Mouse (Mus musculus) CH12.LX (cell line): ENCODE results near the gene Tspan17.

ENCODE experiments used
- CTCF ChIP-seq, 2 experiments: IDR thresholded peaks in 1 of 2; conservative IDR thresholded peaks in 1 of 2; 2 replicates each; pipeline ENCODE4 v1.5.1; 2011 to 2012; ENCODE audit warnings: low read depth in 2 of 2, low read length in 2 of 2, improper control_type of control experiment in 1 of 2, inconsistent platforms in 1 of 2, mild to moderate bottlenecking in 1 of 2, moderate library complexity in 1 of 2
- EP300 ChIP-seq: IDR thresholded peaks from 2 replicates; pipeline ENCODE4 v1.6.1; 2011; ENCODE audit warnings: low read length, improper control_type of control experiment
- HCFC1 ChIP-seq: IDR thresholded peaks from 2 replicates; pipeline ENCODE4 v1.6.1; 2012; ENCODE audit warnings: low read depth, mild to moderate bottlenecking, inconsistent platforms, low read length, improper control_type of control experiment
- JUND ChIP-seq: conservative IDR thresholded peaks from 2 replicates; pipeline ENCODE4 v1.6.1; 2011; ENCODE audit warnings: low read depth, low read length, improper control_type of control experiment
- MAX ChIP-seq: IDR thresholded peaks from 2 replicates; pipeline ENCODE4 v1.6.1; 2011; ENCODE audit warnings: low read length, improper control_type of control experiment
- NELFE ChIP-seq: IDR thresholded peaks from 2 replicates; pipeline ENCODE4 v1.6.1; 2011; ENCODE audit warnings: low read depth, low read length, improper control_type of control experiment
- POLR2A ChIP-seq: IDR thresholded peaks from 2 replicates; pipeline ENCODE4 v1.6.1; 2011; ENCODE audit warnings: low read depth, mild to moderate bottlenecking, improper control_type of control experiment, low read length
- SIN3A ChIP-seq: IDR thresholded peaks from 2 replicates; pipeline ENCODE4 v1.6.1; 2012; ENCODE audit warnings: low read length, improper control_type of control experiment, inconsistent platforms
- ZC3H11A ChIP-seq: IDR thresholded peaks from 2 replicates; pipeline ENCODE4 v1.6.1; 2012; ENCODE audit warnings: low read depth, mild to moderate bottlenecking, inconsistent platforms, low read length, improper control_type of control experiment
- ZNF384 ChIP-seq: IDR thresholded peaks from 2 replicates; pipeline ENCODE4 v1.6.1; 2012; ENCODE audit warnings: low read depth, low read length, improper control_type of control experiment, inconsistent platforms

GRCm38 (mm10) chr13:54755201-54755830 is 33.9 kb upstream of the Tspan17 start:
- no peak for TF ChIP-seq EP300
- TF ChIP-seq MAX, result no peak
- TF ChIP-seq HCFC1, result no peak
- TF ChIP-seq POLR2A, result no peak
- TF ChIP-seq SIN3A, result no peak
- TF ChIP-seq NELFE, result no peak
- no peak for TF ChIP-seq JUND
- no peak for TF ChIP-seq ZC3H11A
- no peak for TF ChIP-seq CTCF (conservative IDR thresholded peaks at IDR 0.05 in 1 of 2, IDR thresholded peaks at IDR 0.05 in 1 of 2; ENCODE audit: low read depth in 2 of 2, low read length in 2 of 2)
- no peak for TF ChIP-seq ZNF384
